Mouse (Mus musculus) forebrain, embryonic 13.5 days (tissue): ENCODE data around the gene Med13l. TPM values are rescaled to one million over a fixed set of nuclear protein-coding genes. Genes with fewer than 3 reads are reported as not detected.
A peak's percentile ranks its signal among the peaks of the same experiment; 100 is the strongest.

Source experiments
- ATAC-seq: fragments of 200-750 bp; cut with Nextera tagmentation; 2 replicates; pipeline ENCODE4 v1.8.0; 2017
- H3K27ac ChIP-seq: fragments of 300-500 bp; sonication (generic); 2 replicates; pipeline ENCODE4 v1.5.1; 2015; ENCODE audit warnings: inconsistent platforms, mild to moderate bottlenecking, moderate library complexity
- H3K27me3 ChIP-seq: fragments of 300-500 bp; sonication (generic); 2 replicates; pipeline ENCODE4 v1.6.1; 2015; ENCODE audit warnings: mild to moderate bottlenecking, inconsistent platforms
- H3K36me3 ChIP-seq: fragments of 300-500 bp; sonication (generic); 2 replicates; pipeline ENCODE4 v1.6.1; 2015; ENCODE audit warnings: mild to moderate bottlenecking, inconsistent platforms; ENCODE audit not compliant: poor library complexity, severe bottlenecking
- H3K4me1 ChIP-seq: fragments of 300-500 bp; sonication (generic); 2 replicates; pipeline ENCODE4 v1.6.1; 2015; ENCODE audit warnings: inconsistent platforms
- H3K4me2 ChIP-seq: fragments of 300-500 bp; sonication (generic); 2 replicates; pipeline ENCODE4 v1.6.1; 2015; ENCODE audit warnings: inconsistent platforms, mild to moderate bottlenecking, moderate library complexity
- H3K4me3 ChIP-seq: fragments of 300-500 bp; sonication (generic); 2 replicates; pipeline ENCODE4 v1.5.1; 2015; ENCODE audit warnings: mild to moderate bottlenecking, inconsistent platforms
- H3K9ac ChIP-seq: fragments of 300-500 bp; sonication (generic); 2 replicates; pipeline ENCODE4 v1.6.1; 2015; ENCODE audit warnings: mild to moderate bottlenecking, inconsistent platforms
- H3K9me3 ChIP-seq: fragments of 300-500 bp; sonication (generic); replicated peaks from 2 replicates; pipeline ENCODE4 v1.6.1; 2016; ENCODE audit warnings: inconsistent platforms
- WGBS: fragments of 180-500 bp; shearing (Covaris S2); methylation state at CpG from one replicate; pipeline ENCODE4 v1.1.7; 2015; 5-methylcytosine and 5-hydroxymethylcytosine counted together
- polyA plus RNA-seq: library from polyadenylated mRNA; unstranded; fragments of >200 nt; fragmentation: Nextera tagmentation; extraction: Ambion mirVana; gene quantifications from 2 replicates; pipeline ENCODE4 v1.2.1, GENCODE M21; 2015

The Med13l gene
- polyA plus RNA-seq, 1 experiment from 2014 or later = 17.8 TPM

- Histone ChIP-seq H3K9ac (no peak overlapping the region), H3K27ac (no peak overlapping the region), H3K36me3 (no peaks in the 10 kb centered on the region), H3K4me2 (no peak overlapping the region), H3K9me3 (no peaks in the 10 kb centered on the region), H3K27me3 (no peaks in the 10 kb centered on the region), H3K4me3 (no peak overlapping the region), H3K4me1 (peaks cover 23% of the 10 kb centered on the region)
- 29% methylated on average over 2 of the region's 2 CpGs for WGBS
- ATAC-seq = peak; percentile 72; the same call in 1 of the 2 replicates
Observed at GRCm38 (mm10) chr5:118655025-118655424, 94.5 kb downstream of the Med13l start.

GRCm38 (mm10) chr5:118655428-118655827 is 94.9 kb downstream of the Med13l start:
- no peak overlapping the region for H3K9ac ChIP-seq
- no peaks in the 10 kb centered on the region for H3K36me3 ChIP-seq
- peaks cover 25% of the 10 kb centered on the region for H3K4me1 ChIP-seq
- no peaks in the 10 kb centered on the region for H3K27me3 ChIP-seq
- ATAC-seq = no peak; the same call in 1 of the 2 replicates
- 49% methylated on average over 7 of the region's 7 CpGs for WGBS
- H3K27ac ChIP-seq = no peak overlapping the region
- no peaks in the 10 kb centered on the region for H3K9me3 ChIP-seq
- H3K4me3 ChIP-seq = no peak overlapping the region
- no peak overlapping the region for H3K4me2 ChIP-seq

GRCm38 (mm10) chr5:118655966-118656365 is 95.5 kb downstream of the Med13l start:
- Histone ChIP-seq H3K9ac (no peak overlapping the region), H3K4me1 (peaks cover 30% of the 10 kb centered on the region), H3K4me3 (no peak overlapping the region), H3K27me3 (no peaks in the 10 kb centered on the region), H3K36me3 (no peaks in the 10 kb centered on the region), H3K9me3 (no peaks in the 10 kb centered on the region), H3K27ac (no peak overlapping the region), H3K4me2 (no peak overlapping the region)
- ATAC-seq = no peak
- 84% methylated on average over 6 of the region's 6 CpGs for whole genome bisulfite sequencing

- Histone ChIP-seq H3K9me3 (no peaks in the 10 kb centered on the region), H3K4me3 (no peak overlapping the region), H3K9ac (no peak overlapping the region), H3K36me3 (no peaks in the 10 kb centered on the region), H3K27me3 (no peaks in the 10 kb centered on the region), H3K4me2 (no peak overlapping the region), H3K4me1 (peaks cover 32% of the 10 kb centered on the region), H3K27ac (no peak overlapping the region)
- WGBS = 92% methylated on average over 7 of the region's 7 CpGs
- no peak for ATAC-seq
Observed at GRCm38 (mm10) chr5:118658256-118658837, 97.9 kb downstream of the Med13l start.

- Histone ChIP-seq H3K27ac (no peak overlapping the region), H3K9me3 (no peaks in the 10 kb centered on the region), H3K9ac (no peak overlapping the region), H3K4me1 (peaks cover 34% of the 10 kb centered on the region), H3K4me2 (no peak overlapping the region), H3K27me3 (peaks cover 4% of the 10 kb centered on the region; the same call in 1 of the 2 replicates), H3K4me3 (no peak overlapping the region), H3K36me3 (no peaks in the 10 kb centered on the region)
- WGBS = 79% methylated on average over 2 of the region's 2 CpGs
- no peak for ATAC-seq
Observed at GRCm38 (mm10) chr5:118659713-118660112, 99.2 kb downstream of the Med13l start.

GRCm38 (mm10) chr5:118661751-118662150 is 101.3 kb downstream of the Med13l start:
- no peak overlapping the region for H3K9ac ChIP-seq
- H3K9me3 ChIP-seq = no peaks in the 10 kb centered on the region
- peaks cover 45% of the 10 kb centered on the region for H3K4me1 ChIP-seq
- no peak for ATAC-seq
- no peaks in the 10 kb centered on the region for H3K36me3 ChIP-seq
- WGBS = 71% methylated on average over 5 of the region's 5 CpGs
- no peak overlapping the region for H3K4me3 ChIP-seq
- H3K4me2 ChIP-seq = no peak overlapping the region
- H3K27ac ChIP-seq = no peak overlapping the region
- peaks cover 4% of the 10 kb centered on the region; the same call in 1 of the 2 replicates for H3K27me3 ChIP-seq

GRCm38 (mm10) chr5:118663999-118664398 is 103.5 kb downstream of the Med13l start:
- Histone ChIP-seq H3K9ac (no peak overlapping the region), H3K4me2 (no peak overlapping the region), H3K9me3 (no peaks in the 10 kb centered on the region), H3K27ac (no peak overlapping the region), H3K36me3 (no peaks in the 10 kb centered on the region), H3K27me3 (peaks cover 7% of the 10 kb centered on the region; the same call in 1 of the 2 replicates), H3K4me3 (no peak overlapping the region), H3K4me1 (peaks cover 59% of the 10 kb centered on the region)
- 86% methylated on average over 6 of the region's 6 CpGs for WGBS
- no peak for ATAC-seq

- H3K27me3 ChIP-seq = peaks cover 7% of the 10 kb centered on the region; the same call in 1 of the 2 replicates
- WGBS = 76% methylated on average over 8 of the region's 8 CpGs
- no peaks in the 10 kb centered on the region for H3K9me3 ChIP-seq
- no peak overlapping the region for H3K4me3 ChIP-seq
- ATAC-seq = no peak
- no peak overlapping the region for H3K27ac ChIP-seq
- H3K9ac ChIP-seq = no peak overlapping the region
- H3K36me3 ChIP-seq = no peaks in the 10 kb centered on the region
- no peak overlapping the region for H3K4me2 ChIP-seq
- peaks cover 67% of the 10 kb centered on the region for H3K4me1 ChIP-seq
Observed at GRCm38 (mm10) chr5:118665023-118665422, 104.5 kb downstream of the Med13l start.

- peak overlapping the region; percentile 91 for H3K27ac ChIP-seq
- peaks cover 71% of the 10 kb centered on the region for H3K4me1 ChIP-seq
- peak overlapping the region; percentile 29 for H3K4me3 ChIP-seq
- no peaks in the 10 kb centered on the region for H3K36me3 ChIP-seq
- peak; percentile 84 for ATAC-seq
- H3K9ac ChIP-seq = peak overlapping the region; percentile 60
- peaks cover 7% of the 10 kb centered on the region; the same call in 1 of the 2 replicates for H3K27me3 ChIP-seq
- peak overlapping the region; percentile 60 for H3K4me2 ChIP-seq
- WGBS = 9% methylated on average over 25 of the region's 25 CpGs
- H3K9me3 ChIP-seq = no peaks in the 10 kb centered on the region
Observed at GRCm38 (mm10) chr5:118666437-118667207, 106.1 kb downstream of the Med13l start.

- Histone ChIP-seq H3K27me3 (peaks cover 7% of the 10 kb centered on the region; the same call in 1 of the 2 replicates), H3K27ac (peak overlapping the region; percentile 91), H3K4me3 (no peak overlapping the region), H3K36me3 (no peaks in the 10 kb centered on the region), H3K4me2 (peak overlapping the region; percentile 21; the same call in 1 of the 2 replicates), H3K9me3 (no peaks in the 10 kb centered on the region), H3K4me1 (peaks cover 84% of the 10 kb centered on the region), H3K9ac (peak overlapping the region; percentile 43; the same call in 1 of the 2 replicates)
- WGBS = 25% methylated on average over 7 of the region's 7 CpGs
- no peak for ATAC-seq
Observed at GRCm38 (mm10) chr5:118667863-118668262, 107.4 kb downstream of the Med13l start.

GRCm38 (mm10) chr5:118668931-118669330 is 108.5 kb downstream of the Med13l start:
- Histone ChIP-seq H3K4me1 (peaks cover 90% of the 10 kb centered on the region), H3K4me3 (no peak overlapping the region), H3K27ac (no peak overlapping the region), H3K27me3 (peaks cover 5% of the 10 kb centered on the region; the same call in 1 of the 2 replicates), H3K9me3 (no peaks in the 10 kb centered on the region), H3K9ac (no peak overlapping the region), H3K36me3 (no peaks in the 10 kb centered on the region), H3K4me2 (no peak overlapping the region; the same call in 1 of the 2 replicates)
- WGBS = 31% methylated on average over 2 of the region's 2 CpGs
- ATAC-seq = no peak

- ATAC-seq = no peak
- Histone ChIP-seq H3K4me1 (peaks cover 88% of the 10 kb centered on the region), H3K27ac (no peak overlapping the region), H3K4me3 (no peak overlapping the region), H3K4me2 (no peak overlapping the region), H3K36me3 (no peaks in the 10 kb centered on the region), H3K27me3 (0 out of 2 replicates have a peak, but pooled peaks cover 3% of the 10 kb centered on the region), H3K9me3 (no peaks in the 10 kb centered on the region), H3K9ac (no peak overlapping the region)
Observed at GRCm38 (mm10) chr5:118672111-118672510, 111.6 kb downstream of the Med13l start.
